Mouse (Mus musculus): ENCODE measurements around the gene Mapk14.

The Mapk14 gene

DNA sequence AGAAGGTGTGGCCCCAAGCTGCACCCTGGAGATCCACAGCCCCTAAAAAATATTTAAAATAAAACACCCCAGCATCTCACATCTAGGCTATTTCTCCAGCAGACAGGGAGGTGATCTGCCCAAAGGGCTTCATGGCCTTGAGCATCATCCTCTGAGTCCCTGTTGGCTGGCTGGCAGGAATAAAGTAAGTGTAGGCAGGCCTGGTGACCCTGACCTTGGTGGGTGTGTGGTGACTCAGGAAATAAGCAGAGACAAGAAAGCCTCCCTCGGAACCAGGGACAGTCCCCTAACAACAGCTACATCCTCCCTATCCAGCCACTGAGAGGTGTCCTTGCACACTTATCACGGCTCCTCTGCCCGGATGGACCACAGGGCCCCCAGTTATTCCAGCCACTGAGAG is 89.7 kb downstream of the Mapk14 start:
- DNase-seq (ENCODE audit: extremely low read depth, low read depth), result no peak

DNA sequence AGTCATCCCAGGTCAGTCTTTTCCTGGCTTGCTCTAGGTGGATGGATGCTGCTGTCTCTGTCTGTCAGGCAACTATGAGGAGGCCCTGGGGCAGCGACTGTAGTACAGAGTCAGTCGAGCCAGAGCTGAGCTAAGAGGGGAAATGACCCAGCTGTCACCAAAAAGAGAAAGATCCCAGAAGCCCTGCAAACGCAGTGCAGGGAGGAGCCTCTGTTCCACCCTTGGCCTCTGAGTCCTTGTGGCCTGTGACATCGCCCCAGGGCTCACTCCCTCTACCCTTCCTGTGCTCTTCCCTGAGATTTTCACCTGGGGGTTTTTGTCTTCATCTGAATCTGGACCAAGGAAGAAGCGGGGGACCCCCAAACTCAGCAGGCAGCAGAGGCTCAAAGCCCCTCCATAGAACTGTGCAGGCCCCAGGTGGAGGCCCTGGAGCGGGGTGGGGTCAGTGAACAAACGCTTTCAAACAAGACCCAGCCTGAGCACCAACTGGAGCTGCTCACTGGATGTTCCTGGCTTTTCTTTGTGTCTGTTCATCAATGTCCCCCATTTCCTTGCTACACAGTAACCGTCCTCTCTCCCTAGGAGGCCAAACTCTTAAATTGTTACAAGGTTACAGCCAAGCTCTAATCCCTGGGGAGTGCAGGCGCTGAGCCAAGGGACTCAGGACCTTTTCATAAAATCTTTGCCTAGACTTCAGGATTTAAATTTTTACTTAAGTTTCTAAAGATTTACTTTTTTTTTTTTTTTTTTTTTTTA is 90.3 kb downstream of the Mapk14 start:
- DNase-seq (ENCODE audit: extremely low read depth, low read depth), result no peak

DNA sequence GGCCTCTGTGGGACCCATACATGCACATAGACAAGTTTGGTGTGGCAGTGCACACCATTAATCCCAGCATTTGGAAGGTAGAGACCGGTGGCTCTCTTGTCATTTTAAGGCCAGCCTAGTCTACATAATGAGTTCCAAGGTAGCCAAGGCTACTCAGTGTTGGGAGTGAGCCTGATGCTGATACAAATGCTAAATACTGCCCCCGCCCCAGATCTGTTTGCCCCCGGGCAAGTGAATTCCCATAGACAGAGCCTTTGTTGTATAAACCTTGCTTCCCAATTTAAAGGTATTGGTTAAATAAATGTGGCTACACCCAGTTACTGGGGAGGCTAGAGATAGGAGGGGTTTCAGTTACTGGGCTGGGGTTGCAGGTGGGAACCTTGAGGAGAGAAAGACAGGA is 93.9 kb downstream of the Mapk14 start:
- DNase-seq (ENCODE audit: extremely low read depth, low read depth), result no peak

DNA sequence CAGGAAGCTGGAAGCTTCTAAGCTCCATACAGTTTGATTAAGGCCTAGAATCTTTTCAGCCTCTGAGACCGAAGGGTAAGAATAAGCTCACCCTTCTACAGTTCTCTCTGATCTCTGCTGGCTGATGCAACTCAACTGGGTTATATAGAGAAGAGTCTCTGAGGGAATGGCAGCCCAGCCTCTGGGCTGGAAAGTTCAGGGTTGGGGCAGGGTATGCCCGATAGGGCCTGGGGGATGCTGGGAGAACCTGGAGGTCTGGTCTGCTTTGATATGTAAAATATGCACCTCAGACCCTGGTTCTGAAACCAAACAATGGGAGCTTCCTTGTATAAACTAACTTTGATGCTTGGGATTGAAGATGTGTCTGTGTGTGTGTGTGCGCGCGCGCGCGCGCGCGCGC is 96.4 kb downstream of the Mapk14 start:
- DNase-seq (ENCODE audit: extremely low read depth, low read depth), result no peak

DNA sequence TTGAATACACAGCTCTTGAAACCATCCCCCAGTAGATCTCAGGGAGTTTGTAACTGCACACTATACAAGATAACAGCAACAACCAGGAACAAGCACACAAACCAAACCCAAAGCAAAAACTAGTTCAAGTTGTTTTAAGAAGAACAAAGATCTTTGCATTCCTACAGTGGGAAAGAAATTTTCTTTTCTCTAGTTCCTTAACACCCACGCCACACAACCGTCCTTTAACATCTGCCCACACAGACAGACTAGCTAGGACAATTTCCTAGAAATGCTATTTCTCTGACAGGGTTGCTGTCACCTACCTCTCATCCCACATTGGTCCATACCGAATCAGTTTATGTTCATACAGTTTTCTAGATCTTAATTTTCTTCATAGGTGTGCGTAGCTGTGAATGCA is 105.9 kb downstream of the Mapk14 start:
- DNase-seq (ENCODE audit: extremely low read depth, low read depth), result no peak

Measured in MEL-GATA-1-ER (cell line).